Mouse (Mus musculus) midbrain, embryonic 10.5 days (tissue): ENCODE data around the gene Gemin5. TPM values are rescaled to one million over a fixed set of nuclear protein-coding genes. Genes with fewer than 3 reads are reported as not detected.
A peak's percentile ranks its signal among the peaks of the same experiment; 100 is the strongest.
"Not testable (repeated sequence)": the region's sequence is repeated elsewhere in the genome, so short reads cannot be mapped to it uniquely, and the experiment has no call there.

Source experiments
- DNase-seq: peaks from one replicate; pipeline ENCODE4 v3.0.0-alpha.2; 2017; ENCODE audit warnings: low spot score
- H3K27ac ChIP-seq: fragments of 300-500 bp; sonication (generic); replicated peaks from 2 replicates; pipeline ENCODE4 v1.5.1; 2016; ENCODE audit warnings: mild to moderate bottlenecking
- H3K27me3 ChIP-seq: fragments of 300-500 bp; sonication (generic); 2 replicates; pipeline ENCODE4 v1.6.1; 2016; ENCODE audit warnings: low read depth, mild to moderate bottlenecking; ENCODE audit not compliant: poor library complexity, severe bottlenecking
- H3K36me3 ChIP-seq: fragments of 300-500 bp; sonication (generic); 2 replicates; pipeline ENCODE4 v1.6.1; 2016; ENCODE audit warnings: mild to moderate bottlenecking, moderate library complexity
- H3K4me1 ChIP-seq: fragments of 300-500 bp; sonication (generic); 2 replicates; pipeline ENCODE4 v1.6.1; 2016
- H3K4me3 ChIP-seq: fragments of 300-500 bp; sonication (generic); 2 replicates; pipeline ENCODE4 v1.5.1; 2016; ENCODE audit warnings: mild to moderate bottlenecking, moderate library complexity
- H3K9me3 ChIP-seq: fragments of 300-500 bp; sonication (generic); replicated peaks from 2 replicates; pipeline ENCODE4 v1.6.1; 2016; ENCODE audit warnings: mild to moderate bottlenecking
- WGBS: fragments of 180-500 bp; shearing (Covaris S2); methylation state at CpG from one replicate; pipeline ENCODE4 v1.1.7; 2016; 5-methylcytosine and 5-hydroxymethylcytosine counted together
- polyA plus RNA-seq: library from polyadenylated mRNA; unstranded; fragments of >200 nt; fragmentation: Nextera tagmentation; extraction: Ambion mirVana; gene quantifications from 2 replicates; pipeline ENCODE4 v1.2.1, GENCODE M21; 2016

Gene Gemin5
- polyA plus RNA-seq, 1 experiment from 2014 or later: 31.4 TPM

GRCm38 (mm10) chr11:58101194-58101720 lies 67.1 kb downstream of the Gemin5 start:
- WGBS: 81% methylated on average over 4 of the region's 4 CpGs
- Histone ChIP-seq H3K27ac (no peak overlapping the region), H3K9me3 (no peaks in the 10 kb centered on the region), H3K4me1 (peaks cover 34% of the 10 kb centered on the region), H3K4me3 (no peak overlapping the region), H3K27me3 (peaks cover 31% of the 10 kb centered on the region), H3K36me3 (no peaks in the 10 kb centered on the region)
- no peak for DNase-seq

- Histone ChIP-seq H3K9me3 (no peaks in the 10 kb centered on the region), H3K4me1 (peaks cover 29% of the 10 kb centered on the region), H3K27me3 (peaks cover 40% of the 10 kb centered on the region), H3K27ac (no peak overlapping the region), H3K4me3 (no peak overlapping the region), H3K36me3 (no peaks in the 10 kb centered on the region)
- no peak for DNase-seq
- WGBS: 95% methylated on average over 2 of the region's 2 CpGs
Measured at GRCm38 (mm10) chr11:58100006-58100405, 68.3 kb downstream of the Gemin5 start.

GRCm38 (mm10) chr11:58098366-58098720 lies 70.0 kb downstream of the Gemin5 start:
- WGBS: 71% methylated on average over 5 of the region's 5 CpGs
- Histone ChIP-seq H3K27me3 (peaks cover 40% of the 10 kb centered on the region), H3K4me1 (peaks cover 32% of the 10 kb centered on the region), H3K4me3 (peak overlapping the region; percentile 56; the same call in 1 of the 2 replicates)
- not testable (repeated sequence) for H3K27ac ChIP-seq, H3K36me3 ChIP-seq, DNase-seq, H3K9me3 ChIP-seq

- 2% methylated on average over 36 of the region's 38 CpGs for WGBS
- DNase-seq: peak; percentile 26
Measured at GRCm38 (mm10) chr11:58097621-58098365, 70.5 kb downstream of the Gemin5 start.

GRCm38 (mm10) chr11:58096821-58097620 lies 71.3 kb downstream of the Gemin5 start:
- H3K4me1 ChIP-seq: peaks cover 34% of the 10 kb centered on the region
- peak; percentile 30 for DNase-seq
- H3K4me3 ChIP-seq: peak overlapping the region; percentile 56
- H3K36me3 ChIP-seq: no peaks in the 10 kb centered on the region
- H3K9me3 ChIP-seq: no peaks in the 10 kb centered on the region
- WGBS: 53% methylated on average over 20 of the region's 20 CpGs
- peaks cover 40% of the 10 kb centered on the region for H3K27me3 ChIP-seq
- H3K27ac ChIP-seq: no peak overlapping the region

More at GRCm38 (mm10) chr11:58097621-58098365, 70.5 kb downstream of the Gemin5 start:
- Histone ChIP-seq H3K4me3 (peak overlapping the region; percentile 56), H3K27ac (peak overlapping the region; percentile 38; the same call in 1 of the 2 replicates), H3K27me3 (peaks cover 40% of the 10 kb centered on the region), H3K9me3 (no peaks in the 10 kb centered on the region), H3K36me3 (no peaks in the 10 kb centered on the region), H3K4me1 (peaks cover 32% of the 10 kb centered on the region)

GRCm38 (mm10) chr11:58096160-58096559 lies 72.2 kb downstream of the Gemin5 start:
- WGBS: 86% methylated on average over 5 of the region's 5 CpGs
- Histone ChIP-seq H3K4me1 (peaks cover 34% of the 10 kb centered on the region), H3K27me3 (peaks cover 40% of the 10 kb centered on the region), H3K27ac (no peak overlapping the region), H3K9me3 (no peaks in the 10 kb centered on the region), H3K36me3 (no peaks in the 10 kb centered on the region), H3K4me3 (no peak overlapping the region)
- no peak for DNase-seq

- H3K9me3 ChIP-seq: no peaks in the 10 kb centered on the region
- no peak overlapping the region for H3K27ac ChIP-seq
- peaks cover 34% of the 10 kb centered on the region for H3K4me1 ChIP-seq
- H3K36me3 ChIP-seq: no peaks in the 10 kb centered on the region
- peaks cover 40% of the 10 kb centered on the region for H3K27me3 ChIP-seq
- WGBS: 100% methylated on average over 1 of the region's 1 CpGs
- H3K4me3 ChIP-seq: no peak overlapping the region
- DNase-seq: no peak
Measured at GRCm38 (mm10) chr11:58095561-58095960, 72.8 kb downstream of the Gemin5 start.

GRCm38 (mm10) chr11:58094766-58095165 lies 73.6 kb downstream of the Gemin5 start:
- Histone ChIP-seq H3K27me3 (peaks cover 40% of the 10 kb centered on the region), H3K4me1 (peaks cover 34% of the 10 kb centered on the region), H3K4me3 (no peak overlapping the region), H3K9me3 (no peaks in the 10 kb centered on the region), H3K36me3 (no peaks in the 10 kb centered on the region), H3K27ac (no peak overlapping the region)
- 36% methylated on average over 4 of the region's 4 CpGs for WGBS
- DNase-seq: no peak

- DNase-seq: peak; percentile 30
- Histone ChIP-seq H3K4me1 (peaks cover 34% of the 10 kb centered on the region), H3K27ac (peak within 1 kb of the TSS; percentile 34; the same call in 1 of the 2 replicates), H3K36me3 (no peaks in the 10 kb centered on the region), H3K4me3 (peak within 1 kb of the TSS; percentile 20; the same call in 1 of the 2 replicates), H3K27me3 (peaks cover 28% of the 10 kb centered on the region), H3K9me3 (no peaks in the 10 kb centered on the region)
- 26% methylated on average over 12 of the region's 12 CpGs for WGBS
Measured at GRCm38 (mm10) chr11:58093021-58093528, 75.3 kb downstream of the Gemin5 start, which contains the start of gene Gm12248. Gm12248 (minus strand) TSS chr11:58093134.

GRCm38 (mm10) chr11:58092541-58092940 lies 75.8 kb downstream of the Gemin5 start:
- Histone ChIP-seq H3K4me3 (peak overlapping the region; percentile 20; the same call in 1 of the 2 replicates), H3K36me3 (no peaks in the 10 kb centered on the region), H3K9me3 (no peaks in the 10 kb centered on the region), H3K27me3 (peaks cover 22% of the 10 kb centered on the region), H3K4me1 (peaks cover 28% of the 10 kb centered on the region), H3K27ac (peak overlapping the region; percentile 34; the same call in 1 of the 2 replicates)
- DNase-seq: no peak
- WGBS: 63% methylated on average over 4 of the region's 4 CpGs

GRCm38 (mm10) chr11:58081716-58082115 lies 86.6 kb downstream of the Gemin5 start:
- H3K9me3 ChIP-seq: no peaks in the 10 kb centered on the region
- DNase-seq: no peak

GRCm38 (mm10) chr11:58077270-58077669 lies 91.1 kb downstream of the Gemin5 start:
- H3K36me3 ChIP-seq: no peaks in the 10 kb centered on the region
- 74% methylated on average over 4 of the region's 4 CpGs for WGBS
- no peaks in the 10 kb centered on the region for H3K27me3 ChIP-seq
- no peak overlapping the region for H3K27ac ChIP-seq
- H3K4me3 ChIP-seq: no peak overlapping the region
- DNase-seq: no peak
- no peaks in the 10 kb centered on the region for H3K4me1 ChIP-seq
- no peaks in the 10 kb centered on the region for H3K9me3 ChIP-seq

More at GRCm38 (mm10) chr11:58081716-58082115, 86.6 kb downstream of the Gemin5 start:
- 90% methylated on average over 6 of the region's 6 CpGs for WGBS
- Histone ChIP-seq H3K36me3 (no peaks in the 10 kb centered on the region), H3K4me3 (no peak overlapping the region), H3K27ac (no peak overlapping the region), H3K4me1 (no peaks in the 10 kb centered on the region), H3K27me3 (no peaks in the 10 kb centered on the region)
